Mouse (Mus musculus): ENCODE measurements around the gene Srprb. TPM values are rescaled to one million over a fixed set of nuclear protein-coding genes. Genes with fewer than 3 reads are reported as not detected.
"Not testable (repeated sequence)": the region's sequence is repeated elsewhere in the genome, so short reads cannot be mapped to it uniquely, and the experiment has no call there.

The Srprb gene
- total RNA-seq, 2 experiments from 2014 or later = 20.5 to 22.4 TPM

- no peak for DNase-seq (ENCODE audit: extremely low spot score in 1 of 2, low spot score in 1 of 2)
Measured at GRCm38 (mm10) chr9:103212654-103213420, 10.9 kb upstream of the Srprb start.

GRCm38 (mm10) chr9:103208802-103209423 is 7.0 kb upstream of the Srprb start:
- DNase-seq (ENCODE audit: extremely low spot score in 1 of 2, low spot score in 1 of 2) = no peak

- DNase-seq (ENCODE audit: extremely low spot score in 1 of 2, low spot score in 1 of 2) = peak; percentile 36 to 54
Measured at GRCm38 (mm10) chr9:103207846-103208245, 5.9 kb upstream of the Srprb start.

- DNase-seq (ENCODE audit: extremely low spot score in 1 of 2, low spot score in 1 of 2) = no peak
Measured at GRCm38 (mm10) chr9:103205786-103206185, 3.8 kb upstream of the Srprb start.

GRCm38 (mm10) chr9:103188416-103188815 is 13.5 kb downstream of the Srprb start:
- DNase-seq (ENCODE audit: extremely low spot score in 1 of 2, low spot score in 1 of 2) = no peak

- no peak for DNase-seq (ENCODE audit: extremely low spot score in 1 of 2, low spot score in 1 of 2)
Measured at GRCm38 (mm10) chr9:103186747-103187146, 15.2 kb downstream of the Srprb start.

GRCm38 (mm10) chr9:103185946-103186345 is 16.0 kb downstream of the Srprb start:
- no peak for DNase-seq (ENCODE audit: extremely low spot score in 1 of 2, low spot score in 1 of 2)

GRCm38 (mm10) chr9:103184855-103185254 is 17.1 kb downstream of the Srprb start:
- DNase-seq (ENCODE audit: extremely low spot score in 1 of 2, low spot score in 1 of 2) = no peak

GRCm38 (mm10) chr9:103181886-103182285 is 20.1 kb downstream of the Srprb start:
- DNase-seq (ENCODE audit: extremely low spot score in 1 of 2, low spot score in 1 of 2) = no peak

GRCm38 (mm10) chr9:103180807-103181565 is 21.0 kb downstream of the Srprb start:
- DNase-seq (ENCODE audit: extremely low spot score in 1 of 2, low spot score in 1 of 2) = peak in 1 of 2 experiments; percentile 43

- no peak for DNase-seq (ENCODE audit: extremely low spot score in 1 of 2, low spot score in 1 of 2)
Measured at GRCm38 (mm10) chr9:103180303-103180702, 21.6 kb downstream of the Srprb start.

GRCm38 (mm10) chr9:103175692-103176091 is 26.2 kb downstream of the Srprb start:
- DNase-seq (ENCODE audit: extremely low spot score in 1 of 2, low spot score in 1 of 2) = no peak

GRCm38 (mm10) chr9:103174771-103175519 is 27.0 kb downstream of the Srprb start:
- no peak for DNase-seq (ENCODE audit: extremely low spot score in 1 of 2, low spot score in 1 of 2)

GRCm38 (mm10) chr9:103168771-103169170 is 33.2 kb downstream of the Srprb start:
- no peak for DNase-seq (ENCODE audit: extremely low spot score in 1 of 2, low spot score in 1 of 2)

GRCm38 (mm10) chr9:103168046-103168445 is 33.9 kb downstream of the Srprb start:
- DNase-seq (ENCODE audit: extremely low spot score in 1 of 2, low spot score in 1 of 2) = no peak

- DNase-seq (ENCODE audit: extremely low spot score in 1 of 2, low spot score in 1 of 2) = no peak
Measured at GRCm38 (mm10) chr9:103163806-103164205, 38.1 kb downstream of the Srprb start.

- not testable (repeated sequence) for DNase-seq (ENCODE audit: extremely low spot score in 1 of 2, low spot score in 1 of 2)
Measured at GRCm38 (mm10) chr9:103155158-103155557, 46.8 kb downstream of the Srprb start.

- no peak for DNase-seq (ENCODE audit: extremely low spot score in 1 of 2, low spot score in 1 of 2)
Measured at GRCm38 (mm10) chr9:103154568-103154967, 47.4 kb downstream of the Srprb start.

- DNase-seq (ENCODE audit: extremely low spot score in 1 of 2, low spot score in 1 of 2) = no peak
Measured at GRCm38 (mm10) chr9:103153286-103153685, 48.7 kb downstream of the Srprb start.

- no peak for DNase-seq (ENCODE audit: extremely low spot score in 1 of 2, low spot score in 1 of 2)
Measured at GRCm38 (mm10) chr9:103149074-103149799, 52.7 kb downstream of the Srprb start.
